Mouse (Mus musculus): ENCODE measurements at regions not wholly inside any gene's neighbourhood (a gene's known extent, or its start where the extent isn't known, plus 50 kb on each side); places are given as distances from the start of the nearest gene placed in this dataset.

DNA sequence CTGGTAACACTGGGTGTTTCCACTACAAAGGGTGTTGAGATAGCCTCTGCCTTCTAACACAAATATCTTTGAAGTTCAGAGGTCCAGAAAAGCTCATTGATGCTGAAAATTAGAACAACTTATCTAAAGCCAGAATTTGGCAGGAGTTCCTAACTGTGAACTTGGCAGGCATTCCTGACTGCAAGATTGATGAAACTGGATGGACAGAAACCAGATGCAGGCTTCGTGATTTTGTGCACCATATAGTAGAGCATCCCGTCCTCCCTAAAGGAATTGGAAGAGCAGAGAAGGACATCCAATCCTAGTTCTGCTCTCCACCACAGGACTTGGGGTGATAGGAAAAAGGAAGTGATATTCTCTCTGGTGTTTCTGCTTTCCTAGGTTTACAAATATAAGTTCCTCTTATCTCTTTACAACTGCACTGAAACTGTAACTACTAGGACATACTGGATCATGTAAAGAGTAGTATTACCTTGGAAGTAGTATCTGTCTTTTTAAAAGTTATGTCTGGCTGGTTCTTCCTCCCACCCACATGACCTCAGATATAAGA is 90.9 kb upstream of the Thrb start:
- H3K27me3 ChIP-seq, result no peaks in the 10 kb centered on the region
- no peaks in the 10 kb centered on the region for H3K9me3 ChIP-seq
- no peaks in the 10 kb centered on the region for H3K4me1 ChIP-seq (replicated peaks)
- no peak overlapping the region for H3K27ac ChIP-seq
- no peak overlapping the region for H3K4me3 ChIP-seq (replicated peaks)
- no peaks in the 10 kb centered on the region for H3K36me3 ChIP-seq
- no peak overlapping the region for H3K4me2 ChIP-seq (replicated peaks)
- H3K9ac ChIP-seq (replicated peaks), result no peak overlapping the region
- 92% methylated on average over 2 of the region's 2 CpGs for WGBS
- no peak for ATAC-seq

DNA sequence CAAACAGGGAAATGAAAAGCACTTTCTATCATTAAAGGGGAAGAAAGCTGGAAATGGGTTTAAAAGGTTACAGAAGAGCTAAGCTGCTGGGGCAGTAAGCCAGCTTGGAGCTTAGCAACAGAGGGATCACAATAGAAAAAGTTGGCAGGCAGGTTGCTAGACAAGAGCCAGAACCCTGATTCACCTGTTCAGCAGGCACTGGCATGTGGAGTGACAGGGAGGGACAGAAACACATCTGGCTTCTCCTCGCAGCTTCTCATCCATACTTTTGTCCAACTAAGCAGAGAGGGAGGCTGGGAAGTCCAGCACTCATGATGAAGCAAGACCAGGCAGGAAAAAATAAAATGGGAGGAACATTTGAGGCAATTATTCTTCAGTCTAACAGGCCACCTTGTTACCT is 81.3 kb upstream of the Thrb start:
- H3K9ac ChIP-seq (replicated peaks), result no peak overlapping the region
- no peaks in the 10 kb centered on the region for H3K27me3 ChIP-seq
- WGBS, result 68% methylated on average over 1 of the region's 1 CpGs
- H3K4me2 ChIP-seq (replicated peaks), result no peak overlapping the region
- ATAC-seq, result no peak
- H3K4me3 ChIP-seq (replicated peaks), result no peak overlapping the region
- no peak overlapping the region for H3K27ac ChIP-seq
- no peaks in the 10 kb centered on the region for H3K36me3 ChIP-seq
- no peaks in the 10 kb centered on the region for H3K9me3 ChIP-seq
- no peaks in the 10 kb centered on the region for H3K4me1 ChIP-seq (replicated peaks)

DNA sequence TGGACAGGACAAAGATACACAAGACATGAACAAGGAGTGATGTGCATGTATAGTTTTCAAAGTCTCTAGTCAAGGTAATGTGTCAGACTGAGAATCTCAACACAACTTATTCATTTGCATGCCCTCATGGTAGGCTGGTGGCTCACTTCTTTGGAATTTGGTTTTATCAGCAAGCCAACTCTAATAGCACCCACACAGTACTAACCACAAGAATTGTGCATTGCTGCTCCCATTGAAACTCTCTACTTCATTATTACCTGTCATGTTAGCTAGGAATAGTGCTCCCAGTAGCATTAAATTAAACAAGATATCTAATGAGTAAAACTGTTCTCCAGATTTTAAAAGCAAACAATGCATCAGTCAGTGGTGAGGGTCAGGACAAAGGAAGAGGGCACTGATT is 70.5 kb upstream of the Thrb start:
- Histone ChIP-seq H3K4me2 (replicated peaks) (no peak overlapping the region), H3K27me3 (no peaks in the 10 kb centered on the region), H3K36me3 (no peaks in the 10 kb centered on the region), H3K27ac (no peak overlapping the region), H3K9me3 (no peaks in the 10 kb centered on the region), H3K9ac (replicated peaks) (no peak overlapping the region), H3K4me3 (replicated peaks) (no peak overlapping the region), H3K4me1 (replicated peaks) (no peaks in the 10 kb centered on the region)
- ATAC-seq, result no peak

DNA sequence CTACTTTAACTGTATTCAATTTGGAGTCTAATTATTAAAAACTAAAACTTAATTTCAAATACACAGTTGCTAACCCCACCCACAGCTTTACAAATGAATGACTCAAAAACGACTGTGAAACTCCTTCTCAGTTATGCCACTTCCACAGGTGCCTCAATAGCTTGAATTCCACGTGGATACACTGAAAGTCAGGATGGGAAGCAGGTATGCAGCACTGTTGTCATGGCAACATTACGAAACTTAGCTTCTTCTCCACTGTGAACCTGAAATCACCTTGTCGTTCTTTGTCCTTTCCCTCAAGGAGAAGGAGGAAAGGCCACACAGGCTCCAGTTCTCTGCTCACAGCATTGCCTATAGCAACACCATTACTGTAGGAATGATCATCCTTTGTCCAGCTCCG is 60.5 kb upstream of the Thrb start:
- WGBS, result 82% methylated on average over 5 of the region's 5 CpGs
- Histone ChIP-seq H3K4me1 (replicated peaks) (no peaks in the 10 kb centered on the region), H3K36me3 (no peaks in the 10 kb centered on the region), H3K27ac (no peak overlapping the region), H3K9me3 (no peaks in the 10 kb centered on the region), H3K27me3 (no peaks in the 10 kb centered on the region), H3K9ac (replicated peaks) (no peak overlapping the region), H3K4me2 (replicated peaks) (no peak overlapping the region), H3K4me3 (replicated peaks) (no peak overlapping the region)
- ATAC-seq, result no peak

DNA sequence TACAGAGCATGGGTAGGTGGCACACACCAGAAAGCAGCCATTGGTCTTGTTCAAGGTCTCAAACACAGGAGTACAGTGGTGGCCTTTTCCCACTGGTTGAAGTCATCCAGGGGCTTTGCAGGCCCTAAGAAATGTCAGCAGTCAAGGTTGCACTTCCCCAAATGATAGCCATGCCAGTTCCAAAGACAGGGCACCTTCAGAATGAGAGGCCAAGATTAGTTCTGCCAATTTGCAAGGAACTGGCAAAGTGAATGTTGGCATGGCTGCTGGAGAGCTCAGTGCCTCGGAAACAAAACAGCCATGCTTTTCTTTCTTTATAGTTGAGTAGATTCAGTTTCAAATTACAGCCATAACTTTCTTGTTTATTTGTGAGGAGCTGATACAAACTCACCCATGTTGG is 57.7 kb upstream of the Thrb start:
- WGBS, result 79% methylated on average over 1 of the region's 1 CpGs
- Histone ChIP-seq H3K4me1 (replicated peaks) (peaks cover 5% of the 10 kb centered on the region), H3K9me3 (no peaks in the 10 kb centered on the region), H3K9ac (replicated peaks) (no peak overlapping the region), H3K4me3 (replicated peaks) (no peak overlapping the region), H3K36me3 (no peaks in the 10 kb centered on the region), H3K27me3 (no peaks in the 10 kb centered on the region), H3K27ac (no peak overlapping the region), H3K4me2 (replicated peaks) (no peak overlapping the region)
- no peak for ATAC-seq

DNA sequence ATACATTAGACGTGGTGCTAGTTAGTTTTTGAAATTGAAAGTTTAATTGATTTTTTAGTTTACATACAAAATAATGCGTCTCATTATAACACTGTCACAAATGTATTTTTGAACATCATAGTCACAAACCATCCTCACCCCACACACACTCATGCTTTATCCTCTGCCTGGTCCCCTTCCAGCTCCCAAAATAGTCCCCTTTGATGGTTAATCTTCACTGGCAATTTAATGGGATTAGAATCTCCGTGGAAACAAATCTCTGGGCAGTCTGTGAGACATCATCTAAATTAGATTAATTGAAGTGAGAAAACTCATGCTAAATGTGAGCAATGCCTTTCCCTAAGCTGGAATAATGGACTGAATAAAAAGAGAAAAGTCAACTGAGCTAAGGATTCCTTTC is 54.0 kb upstream of the Thrb start:
- H3K27me3 ChIP-seq, result no peaks in the 10 kb centered on the region
- no peak overlapping the region for H3K9ac ChIP-seq (replicated peaks)
- no peak overlapping the region for H3K27ac ChIP-seq
- ATAC-seq, result peak; percentile 65
- no peak overlapping the region for H3K4me3 ChIP-seq (replicated peaks)
- H3K4me2 ChIP-seq (replicated peaks), result no peak overlapping the region
- WGBS, result 32% methylated on average over 3 of the region's 3 CpGs
- H3K36me3 ChIP-seq, result no peaks in the 10 kb centered on the region
- H3K4me1 ChIP-seq (replicated peaks), result peaks cover 5% of the 10 kb centered on the region
- no peaks in the 10 kb centered on the region for H3K9me3 ChIP-seq

DNA sequence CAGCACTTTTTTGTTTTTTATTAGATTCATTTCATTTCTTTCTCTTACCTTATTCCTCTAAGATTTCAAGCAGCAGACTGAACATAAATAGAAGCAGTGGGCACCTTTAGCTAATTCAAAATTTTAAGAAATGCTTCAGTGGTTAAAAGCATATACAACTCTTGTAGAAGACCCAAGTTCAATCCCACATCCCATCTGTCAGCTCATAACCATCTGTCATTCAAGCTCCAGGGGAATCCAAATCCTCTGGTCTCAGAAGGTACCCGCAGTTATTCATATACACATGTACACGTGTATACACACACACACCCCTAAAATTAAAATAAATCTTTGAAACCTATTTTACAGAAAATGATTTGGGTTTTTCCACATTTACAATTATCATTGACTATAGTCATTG is 52.9 kb upstream of the Thrb start:
- no peak overlapping the region for H3K27ac ChIP-seq
- no peaks in the 10 kb centered on the region for H3K27me3 ChIP-seq
- H3K4me2 ChIP-seq (replicated peaks), result no peak overlapping the region
- H3K9ac ChIP-seq (replicated peaks), result no peak overlapping the region
- peaks cover 5% of the 10 kb centered on the region for H3K4me1 ChIP-seq (replicated peaks)
- no peak overlapping the region for H3K4me3 ChIP-seq (replicated peaks)
- WGBS, result 59% methylated on average over 2 of the region's 2 CpGs
- H3K9me3 ChIP-seq, result no peaks in the 10 kb centered on the region
- H3K36me3 ChIP-seq, result no peaks in the 10 kb centered on the region
- no peak for ATAC-seq
